8 mouse cellular contexts compared by ENCODE assay signal in genomic region chr16:31906896-31907295, GRCm38 (mm10). TPM values are rescaled to one million over a fixed set of nuclear protein-coding genes. Genes with fewer than 3 reads are reported as not detected.
A peak's percentile ranks its signal among the peaks of the same experiment; 100 is the strongest.
DNase-seq lines count a peak whose midpoint lies in the region; ATAC-seq and TF ChIP-seq lines count a peak whose summit lies in the region.

No protein-coding gene starts in this region.

- peak overlapping the region; percentile 72 for H3K4me2 ChIP-seq in heart, embryonic 16.5 days (ENCODE audit: low read depth, low read length)
- peak overlapping the region; percentile 55 for H3K4me2 ChIP-seq in limb, embryonic 12.5 days
- peak overlapping the region; percentile 29; the same call in 1 of the 2 replicates for H3K4me2 ChIP-seq in midbrain, embryonic 11.5 days

- WGBS in heart, embryonic 16.5 days, result 12% methylated on average over 9 of the region's 9 CpGs
- 3% methylated on average over 9 of the region's 9 CpGs for WGBS in limb, embryonic 12.5 days
- 15% methylated on average over 9 of the region's 9 CpGs for WGBS in midbrain, embryonic 11.5 days

- H3K9ac ChIP-seq in heart, embryonic 16.5 days (ENCODE audit: low read length), result peak overlapping the region; percentile 54
- peak overlapping the region; percentile 5; the same call in 1 of the 2 replicates for H3K9ac ChIP-seq in limb, embryonic 12.5 days (replicated peaks)
- no peak overlapping the region for H3K9ac ChIP-seq in midbrain, embryonic 11.5 days (ENCODE audit: low read length)

- intact Hi-C loops in left cerebral cortex, adult 2 months (cut with DNase I), result no loop called here
- intact Hi-C loops in left cerebral cortex, postnatal 4 days (cut with DNase I), result no loop called here

- no peak overlapping the region for H3K4me3 ChIP-seq in left cerebral cortex, adult 2 months
- H3K4me3 ChIP-seq in heart, embryonic 16.5 days (ENCODE audit: low read length), result peak overlapping the region; percentile 49
- H3K4me3 ChIP-seq in limb, embryonic 12.5 days (replicated peaks), result peak overlapping the region; percentile 29
- no peak overlapping the region for H3K4me3 ChIP-seq in midbrain, embryonic 11.5 days (ENCODE audit: low read depth, low read length)

- peak overlapping the region; percentile 94 for H3K27ac ChIP-seq in left cerebral cortex, adult 2 months
- no peak overlapping the region for H3K27ac ChIP-seq in heart, embryonic 16.5 days (ENCODE audit: low read length)
- H3K27ac ChIP-seq in limb, embryonic 12.5 days, result peak overlapping the region; percentile 9; the same call in 1 of the 2 replicates
- no peak overlapping the region for H3K27ac ChIP-seq in midbrain, embryonic 11.5 days (ENCODE audit: low read depth, low read length)

- TF ChIP-seq CTCF in left cerebral cortex, adult 2 months (IDR thresholded peaks at IDR 0.05), result no peak

- H3K9me3 ChIP-seq in heart, embryonic 16.5 days (replicated peaks; ENCODE audit: control insufficient read depth, low read length), result no peaks in the 10 kb centered on the region
- H3K9me3 ChIP-seq in limb, embryonic 12.5 days, result no peaks in the 10 kb centered on the region
- H3K9me3 ChIP-seq in midbrain, embryonic 11.5 days (ENCODE audit: control insufficient read depth, low read length), result no peaks in the 10 kb centered on the region

- H3K4me1 ChIP-seq in heart, embryonic 16.5 days (ENCODE audit: control insufficient read depth, insufficient read depth, low read length), result peaks cover 14% of the 10 kb centered on the region
- H3K4me1 ChIP-seq in limb, embryonic 12.5 days (replicated peaks), result peaks cover 14% of the 10 kb centered on the region
- no peaks in the 10 kb centered on the region for H3K4me1 ChIP-seq in midbrain, embryonic 11.5 days (ENCODE audit: control insufficient read depth, insufficient read depth, low read length)

- peak in 1 of 2 experiments; percentile 31 for DNase-seq in left cerebral cortex, adult 2 months (ENCODE audit: extremely low spot score in 1 of 2, low spot score in 2 of 2)
- DNase-seq in left cerebral cortex, postnatal 4 days, result no peak
- peak; percentile 88 for DNase-seq in midbrain, embryonic 11.5 days (ENCODE audit: low spot score, missing footprints)
- no peak for DNase-seq in layer of hippocampus, postnatal 14 days (ENCODE audit: low spot score in 2 of 2)
- no peak for DNase-seq in layer of hippocampus, adult 9-11 months

- ATAC-seq in common myeloid progenitor, adult 5-6 weeks (replicated peaks; ENCODE audit: low read depth, poor library complexity, severe bottlenecking), result peak; percentile 80
- ATAC-seq in heart, embryonic 16.5 days (replicated peaks; ENCODE audit: extremely low read depth, insufficient read depth, low FRiP score), result no peak
- no peak for ATAC-seq in limb, embryonic 12.5 days (ENCODE audit: insufficient number of reproducible peaks, insufficient read depth, low FRiP score, low TSS enrichment, low read depth)
- no peak for ATAC-seq in midbrain, embryonic 11.5 days (ENCODE audit: low FRiP score)

- H3K27me3 ChIP-seq in heart, embryonic 16.5 days (ENCODE audit: control insufficient read depth, insufficient read depth, low read length), result no peaks in the 10 kb centered on the region
- H3K27me3 ChIP-seq in limb, embryonic 12.5 days, result 0 out of 2 replicates have a peak, but pooled peaks cover 5% of the 10 kb centered on the region
- peaks cover 2% of the 10 kb centered on the region; the same call in 1 of the 2 replicates for H3K27me3 ChIP-seq in midbrain, embryonic 11.5 days (ENCODE audit: control insufficient read depth, insufficient read depth, low read length)

- H3K36me3 ChIP-seq in heart, embryonic 16.5 days (ENCODE audit: control insufficient read depth, insufficient read depth), result no peaks in the 10 kb centered on the region
- H3K36me3 ChIP-seq in limb, embryonic 12.5 days, result no peaks in the 10 kb centered on the region
- no peaks in the 10 kb centered on the region for H3K36me3 ChIP-seq in midbrain, embryonic 11.5 days (ENCODE audit: control insufficient read depth, insufficient read depth, low read length)

RNA-seq across cellular contexts. Expression of gene Pigz, which starts 26.8 kb away (rescaled TPM):
- total RNA-seq in left cerebral cortex, adult 2 months (2021), result 10 to 100 TPM; 20.7 to 20.9 TPM
- 10 to 100 TPM in 1 of 2 experiments, 1 to 10 TPM in 1; 8.9 to 10.4 TPM for total RNA-seq in left cerebral cortex, postnatal 4 days (2021)
- not detected in 2 replicates for total RNA-seq in common myeloid progenitor, adult 5-6 weeks (2017)
- 0.71 and 1.4 TPM in 2 replicates for polyA plus RNA-seq in heart, embryonic 16.5 days (2015; fragmentation: Nextera tagmentation; extraction: Ambion mirVana)
- polyA plus RNA-seq in limb, embryonic 12.5 days (2016; fragmentation: Nextera tagmentation; extraction: Ambion mirVana), result 0.91 and 1.2 TPM in 2 replicates
- polyA plus RNA-seq in midbrain, embryonic 11.5 days (2014; fragmentation: Nextera tagmentation; extraction: Ambion mirVana), result 1.4 TPM in 2 replicates
- 10 to 100 TPM; 10.5 to 13.1 TPM for total RNA-seq in layer of hippocampus, postnatal 14 days (2021)

RNA-seq across cellular contexts. Expression of gene Meltf, which starts 28.3 kb away (rescaled TPM):
- under 1 TPM; 0.51 to 0.54 TPM for total RNA-seq in left cerebral cortex, adult 2 months (2021)
- under 1 TPM; 0.30 to 0.56 TPM for total RNA-seq in left cerebral cortex, postnatal 4 days (2021)
- total RNA-seq in common myeloid progenitor, adult 5-6 weeks (2017), result not detected in 2 replicates
- polyA plus RNA-seq in heart, embryonic 16.5 days (2015; fragmentation: Nextera tagmentation; extraction: Ambion mirVana), result 0.05 and 0.16 TPM in 2 replicates
- polyA plus RNA-seq in limb, embryonic 12.5 days (2016; fragmentation: Nextera tagmentation; extraction: Ambion mirVana), result 0.50 and 0.70 TPM in 2 replicates
- polyA plus RNA-seq in midbrain, embryonic 11.5 days (2014; fragmentation: Nextera tagmentation; extraction: Ambion mirVana), result 0.10 TPM in 1 of 2 replicates, not detected in the other
- under 1 TPM; 0.18 to 0.21 TPM for total RNA-seq in layer of hippocampus, postnatal 14 days (2021)

RNA-seq across cellular contexts. Expression of gene 0610012G03Rik, which starts 41.4 kb away (rescaled TPM):
- 10 to 100 TPM; 40.4 to 45.1 TPM for total RNA-seq in left cerebral cortex, adult 2 months (2021)
- 10 to 100 TPM; 51.0 to 51.6 TPM for total RNA-seq in left cerebral cortex, postnatal 4 days (2021)
- 13.5 and 14.6 TPM in 2 replicates for total RNA-seq in common myeloid progenitor, adult 5-6 weeks (2017)
- polyA plus RNA-seq in heart, embryonic 16.5 days (2015; fragmentation: Nextera tagmentation; extraction: Ambion mirVana), result 121 and 127 TPM in 2 replicates
- 77.5 and 83.7 TPM in 2 replicates for polyA plus RNA-seq in limb, embryonic 12.5 days (2016; fragmentation: Nextera tagmentation; extraction: Ambion mirVana)
- polyA plus RNA-seq in midbrain, embryonic 11.5 days (2014; fragmentation: Nextera tagmentation; extraction: Ambion mirVana), result 86.0 and 93.2 TPM in 2 replicates
- 10 to 100 TPM; 49.5 to 50.8 TPM for total RNA-seq in layer of hippocampus, postnatal 14 days (2021)

RNA-seq across cellular contexts. Expression of gene Ncbp2, which starts 41.4 kb away (rescaled TPM):
- 10 to 100 TPM; 47.3 to 47.4 TPM for total RNA-seq in left cerebral cortex, adult 2 months (2021)
- total RNA-seq in left cerebral cortex, postnatal 4 days (2021), result 10 to 100 TPM; 51.6 to 54.4 TPM
- total RNA-seq in common myeloid progenitor, adult 5-6 weeks (2017), result 40.9 and 46.7 TPM in 2 replicates
- polyA plus RNA-seq in heart, embryonic 16.5 days (2015; fragmentation: Nextera tagmentation; extraction: Ambion mirVana), result 64.4 and 64.5 TPM in 2 replicates
- 148 and 149 TPM in 2 replicates for polyA plus RNA-seq in limb, embryonic 12.5 days (2016; fragmentation: Nextera tagmentation; extraction: Ambion mirVana)
- 165 and 173 TPM in 2 replicates for polyA plus RNA-seq in midbrain, embryonic 11.5 days (2014; fragmentation: Nextera tagmentation; extraction: Ambion mirVana)
- 10 to 100 TPM; 47.8 to 52.5 TPM for total RNA-seq in layer of hippocampus, postnatal 14 days (2021)

Comparison
In these comparisons a context has a peak if more than half of its experiments do, and no peak if none do; other contexts are left out.
1. H3K27ac ChIP-seq: peak in left cerebral cortex, adult 2 months (single experiment) and limb, embryonic 12.5 days (single experiment); none in heart, embryonic 16.5 days (single experiment) and midbrain, embryonic 11.5 days (single experiment).
2. H3K4me3 ChIP-seq: peak in heart, embryonic 16.5 days (single experiment) and limb, embryonic 12.5 days (single experiment); none in left cerebral cortex, adult 2 months (single experiment) and midbrain, embryonic 11.5 days (single experiment).
3. Peak in every context shown above with its lines, with median percentiles within 50 percentile points of each other: H3K4me2 ChIP-seq.